Mouse (Mus musculus): Measurements from ENCODE around the gene Crybg1.

DNA sequence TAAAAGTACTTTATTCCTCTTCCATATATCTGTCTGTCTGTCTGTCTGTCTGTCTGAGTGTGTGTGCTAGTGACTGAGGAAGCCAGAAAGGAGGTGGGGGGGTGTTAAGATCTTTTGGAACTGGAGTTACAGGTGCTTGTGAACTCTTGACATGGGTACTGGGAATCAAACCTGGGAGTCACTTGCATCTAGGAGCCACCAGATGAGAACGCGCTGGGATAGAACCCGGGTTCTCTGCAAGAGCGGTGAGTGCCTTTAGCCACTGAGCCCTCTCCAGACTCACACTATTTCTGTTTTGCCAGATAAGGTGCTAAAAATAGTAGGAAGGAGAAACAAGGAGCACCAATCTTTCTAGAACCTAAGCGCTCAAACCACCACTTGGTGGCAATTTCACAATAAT, 31.9 kb downstream of the Crybg1 start:
- TF ChIP-seq POLR2A (IDR thresholded peaks at IDR 0.05; ENCODE audit: low read depth, low read length): no peak
- no peak for TF ChIP-seq CTCF (IDR thresholded peaks at IDR 0.05; ENCODE audit: extremely low read depth, insufficient read length, insufficient replicate concordance, low read depth, low read length)

Measured in small intestine, adult 2 months (tissue).